Mouse (Mus musculus) stomach, adult 2 months (tissue): ENCODE results near the gene D330020A13Rik. TPM values are rescaled to one million over a fixed set of nuclear protein-coding genes. Genes with fewer than 3 reads are reported as not detected.

Experiments
- polyA plus RNA-seq: library from polyadenylated mRNA; depleted of rRNA; stranded (reverse); fragments of >200 nt; gene quantifications from 2 replicates; pipeline ENCODE4 v1.2.3, GENCODE M21; 2012; rRNA removed

Gene D330020A13Rik
- 0.21 and 0.39 TPM in 2 replicates for polyA plus RNA-seq

DNA sequence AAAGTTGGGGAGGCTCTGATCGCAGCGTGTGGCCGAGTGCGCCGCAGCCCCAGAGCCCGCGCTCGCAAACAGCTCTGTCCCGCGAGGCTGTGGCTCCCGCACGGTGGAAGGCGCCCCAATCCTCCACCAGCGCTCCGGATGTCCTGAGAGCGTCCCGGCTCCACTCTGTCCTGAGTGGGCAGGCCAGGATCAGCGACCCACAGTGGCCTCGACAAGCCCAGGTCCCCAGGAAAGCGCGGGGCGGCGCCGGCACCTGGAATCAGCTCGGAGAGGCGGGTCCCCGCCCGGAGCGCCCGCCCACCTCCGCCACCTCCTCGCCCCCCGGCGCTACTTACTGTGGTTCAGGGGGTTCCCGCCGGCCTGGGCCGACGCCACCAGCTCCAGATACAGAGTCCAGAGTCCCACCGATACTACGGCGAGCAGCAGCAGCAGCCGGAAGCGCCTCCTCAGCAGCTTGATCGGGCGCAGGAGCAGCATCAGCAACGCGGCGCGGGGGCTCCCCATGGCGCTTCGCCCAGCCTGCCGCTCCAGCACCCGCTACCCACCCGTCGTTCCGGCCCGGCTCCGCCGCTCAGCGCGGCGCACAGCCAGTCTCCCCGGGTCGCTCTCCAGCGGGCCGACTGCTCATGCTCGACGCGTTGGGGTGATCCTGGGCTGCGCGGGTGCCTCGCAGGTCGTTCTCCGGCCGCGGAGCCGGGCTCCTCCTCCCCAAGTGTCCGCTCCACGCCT, at the start of gene D330020A13Rik, which contains the start of gene B4galnt3:
TSS of gene D330020A13Rik (plus strand) at position 309 of the 729 bp plus-strand sequence.
TSS of gene B4galnt3 (minus strand) at position 504 of the 729 bp plus-strand sequence.

Other genes with a start within 250 kb of the D330020A13Rik start
- not detected in 2 replicates for gene Ninj2, start 201.0 kb upstream of the D330020A13Rik start, polyA plus RNA-seq
- gene B4galnt3, start 195 bp downstream of the D330020A13Rik start, polyA plus RNA-seq: 16.6 and 18.5 TPM in 2 replicates
- 0.13 and 0.70 TPM in 2 replicates for gene Kdm5a, start 69.8 kb downstream of the D330020A13Rik start, polyA plus RNA-seq
- 0.23 and 0.55 TPM in 2 replicates for gene Ccdc77, start 70.0 kb downstream of the D330020A13Rik start, polyA plus RNA-seq
- gene Il17ra, start 168.9 kb downstream of the D330020A13Rik start, polyA plus RNA-seq: 4.0 and 5.5 TPM in 2 replicates
- 0.03 TPM in 1 of 2 replicates, not detected in the other for gene Tmem121b, start 199.4 kb downstream of the D330020A13Rik start, polyA plus RNA-seq
- 8.1 and 10.0 TPM in 2 replicates for gene Hdhd5, start 237.0 kb downstream of the D330020A13Rik start, polyA plus RNA-seq